Mouse (Mus musculus) embryonic fibroblast, embryonic 13.5 days (primary cell): Measurements from ENCODE around the gene Adipor2.

ENCODE experiments used
- CTCF ChIP-seq: IDR thresholded peaks from 2 replicates; pipeline ENCODE4 v1.5.1; 2011; ENCODE audit warnings: mild to moderate bottlenecking, control low read depth, low read length, moderate library complexity, borderline replicate concordance; ENCODE audit not compliant: insufficient read depth
- POLR2A ChIP-seq: IDR thresholded peaks from 2 replicates; pipeline ENCODE4 v1.6.1; 2011; ENCODE audit warnings: low read depth, mild to moderate bottlenecking, control low read depth, low read length, moderate library complexity

DNA sequence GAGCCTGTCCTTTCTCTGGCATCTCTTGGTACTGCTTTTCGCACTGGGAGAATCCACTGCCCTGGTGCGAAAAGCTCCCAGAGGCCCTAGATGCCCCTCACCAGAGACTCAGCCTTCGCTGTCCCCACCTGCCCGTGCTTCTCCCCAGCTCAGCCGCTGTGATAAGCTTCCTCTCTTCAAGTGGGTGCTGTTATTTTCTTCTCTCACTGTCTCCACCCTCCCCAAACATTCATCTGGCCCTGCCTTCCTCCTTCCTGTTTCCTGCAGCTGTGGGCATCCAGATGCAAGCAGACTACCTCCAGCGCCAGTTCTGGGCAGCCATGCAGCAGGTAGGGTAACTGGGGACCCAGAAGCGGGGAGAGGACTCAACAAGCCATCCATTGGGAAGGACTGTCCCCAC, 81.4 kb downstream of the Adipor2 start:
- no peak for TF ChIP-seq CTCF
- TF ChIP-seq POLR2A: no peak
